Mouse (Mus musculus): ENCODE data around the gene Hipk2.

DNA sequence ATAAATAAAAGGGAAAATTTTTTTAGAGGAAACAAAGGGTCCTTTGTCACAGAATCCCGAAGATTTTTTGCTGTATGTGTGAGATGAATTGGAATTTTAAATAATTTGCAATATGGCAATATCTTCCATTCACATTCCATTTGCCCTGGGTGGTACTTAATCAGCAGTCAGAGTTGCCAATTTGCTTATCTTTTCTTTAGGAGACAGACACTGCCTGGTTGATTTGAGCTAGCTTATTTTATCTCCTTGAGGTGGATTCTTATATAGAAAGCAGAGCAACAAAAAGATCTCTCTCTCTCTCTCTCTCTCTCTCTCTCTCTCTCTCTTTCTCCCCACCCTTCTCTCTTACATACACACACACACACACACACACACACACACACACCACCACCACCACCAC, 9.2 kb upstream of the Hipk2 start:
- TF ChIP-seq CTCF (IDR thresholded peaks at IDR 0.05; ENCODE audit: borderline replicate concordance, insufficient read depth, low read depth, low read length) (no peak), POLR2A (IDR thresholded peaks at IDR 0.05; ENCODE audit: borderline replicate concordance, insufficient read depth, low read length) (no peak)

Data from cerebellum, adult 2 months (tissue).